Mouse (Mus musculus) embryonic facial prominence, embryonic 15.5 days (tissue): ENCODE results near the gene Prkag2. TPM values are rescaled to one million over a fixed set of nuclear protein-coding genes. Genes with fewer than 3 reads are reported as not detected.

ENCODE experiments used
- ATAC-seq: fragments of 200-750 bp; cut with Nextera tagmentation; 2 replicates; pipeline ENCODE4 v1.8.0; 2017; ENCODE audit warnings: low read depth, moderate TSS enrichment; ENCODE audit not compliant: insufficient number of reproducible peaks, low FRiP score, low TSS enrichment
- H3K27ac ChIP-seq: fragments of 300-500 bp; sonication (generic); replicated peaks from 2 replicates; pipeline ENCODE4 v1.5.1; 2015; ENCODE audit warnings: mild to moderate bottlenecking, inconsistent platforms
- H3K27me3 ChIP-seq: fragments of 300-500 bp; sonication (generic); 2 replicates; pipeline ENCODE4 v1.6.1; 2015; ENCODE audit warnings: inconsistent platforms
- H3K36me3 ChIP-seq: fragments of 300-500 bp; sonication (generic); 2 replicates; pipeline ENCODE4 v1.6.1; 2015; ENCODE audit warnings: mild to moderate bottlenecking, inconsistent platforms
- H3K4me1 ChIP-seq: fragments of 300-500 bp; sonication (generic); 2 replicates; pipeline ENCODE4 v1.6.1; 2015; ENCODE audit warnings: inconsistent platforms
- H3K4me2 ChIP-seq: fragments of 300-500 bp; sonication (generic); replicated peaks from 2 replicates; pipeline ENCODE4 v1.6.1; 2015; ENCODE audit warnings: mild to moderate bottlenecking, inconsistent platforms
- H3K4me3 ChIP-seq: fragments of 300-500 bp; sonication (generic); replicated peaks from 2 replicates; pipeline ENCODE4 v1.5.1; 2015; ENCODE audit warnings: mild to moderate bottlenecking, inconsistent platforms
- H3K9ac ChIP-seq: fragments of 300-500 bp; sonication (generic); 2 replicates; pipeline ENCODE4 v1.6.1; 2015; ENCODE audit warnings: inconsistent platforms
- H3K9me3 ChIP-seq: fragments of 300-500 bp; sonication (generic); replicated peaks from 2 replicates; pipeline ENCODE4 v1.6.1; 2016; ENCODE audit warnings: inconsistent platforms
- WGBS: fragments of 180-500 bp; shearing (Covaris S2); methylation state at CpG from one replicate; pipeline ENCODE4 v1.1.7; 2015; 5-methylcytosine and 5-hydroxymethylcytosine counted together
- polyA plus RNA-seq: library from polyadenylated mRNA; unstranded; fragments of >200 nt; fragmentation: Nextera tagmentation; extraction: Ambion mirVana; gene quantifications from 2 replicates; pipeline ENCODE4 v1.2.1, GENCODE M21; 2015

Prkag2 gene
- polyA plus RNA-seq, 1 experiment from 2014 or later: 25.0 TPM

DNA sequence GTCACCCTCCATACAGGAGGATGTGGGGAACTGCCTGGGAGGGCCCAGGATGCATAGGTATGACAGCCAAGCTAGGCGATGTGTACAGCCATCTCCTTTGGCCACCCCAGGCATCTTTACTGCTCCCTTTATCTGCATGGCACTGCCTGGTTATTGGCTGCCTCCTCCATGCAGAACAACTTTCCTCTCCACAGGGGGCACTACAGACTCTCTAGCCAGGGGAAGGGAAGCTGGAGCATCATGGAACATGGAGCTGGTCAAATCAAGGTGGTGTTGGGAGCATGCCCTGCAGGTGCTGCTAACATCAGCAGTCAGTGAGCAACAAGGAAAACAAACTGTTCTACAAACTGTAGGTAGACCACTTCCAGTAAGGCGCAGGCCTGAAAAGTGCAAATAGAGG is 56.4 kb downstream of the Prkag2 start:
- no peaks in the 10 kb centered on the region for H3K36me3 ChIP-seq
- no peak overlapping the region for H3K4me2 ChIP-seq
- H3K27me3 ChIP-seq: no peaks in the 10 kb centered on the region
- no peak for ATAC-seq
- no peak overlapping the region for H3K9ac ChIP-seq
- no peak overlapping the region for H3K27ac ChIP-seq
- H3K9me3 ChIP-seq: no peaks in the 10 kb centered on the region
- H3K4me1 ChIP-seq: no peaks in the 10 kb centered on the region
- WGBS: 96% methylated on average over 2 of the region's 2 CpGs
- no peak overlapping the region for H3K4me3 ChIP-seq

DNA sequence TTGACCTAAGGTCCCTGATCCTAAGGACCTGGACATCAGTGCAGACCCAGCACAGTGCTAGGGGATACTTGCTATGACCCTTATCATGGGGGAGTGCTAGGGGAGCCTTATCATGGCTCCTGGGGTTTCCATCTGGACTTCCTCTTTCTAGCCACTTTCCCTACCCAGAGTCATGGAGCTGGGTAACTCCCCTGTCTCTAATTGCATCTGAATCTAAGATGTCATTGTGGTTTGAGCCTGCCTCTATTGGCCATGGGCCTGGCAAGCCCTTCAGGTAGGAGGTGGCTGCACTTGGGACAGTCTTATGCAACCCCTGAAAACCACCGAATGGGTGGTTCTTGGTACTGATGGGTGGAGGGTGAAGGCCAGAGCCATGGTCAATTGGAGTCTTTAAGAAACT is 58.5 kb downstream of the Prkag2 start:
- no peak overlapping the region for H3K4me3 ChIP-seq
- H3K36me3 ChIP-seq: no peaks in the 10 kb centered on the region
- H3K4me1 ChIP-seq: no peaks in the 10 kb centered on the region
- no peaks in the 10 kb centered on the region for H3K9me3 ChIP-seq
- no peak overlapping the region for H3K9ac ChIP-seq
- WGBS: 87% methylated on average over 1 of the region's 1 CpGs
- no peak for ATAC-seq
- H3K27ac ChIP-seq: no peak overlapping the region
- H3K4me2 ChIP-seq: no peak overlapping the region
- H3K27me3 ChIP-seq: no peaks in the 10 kb centered on the region

DNA sequence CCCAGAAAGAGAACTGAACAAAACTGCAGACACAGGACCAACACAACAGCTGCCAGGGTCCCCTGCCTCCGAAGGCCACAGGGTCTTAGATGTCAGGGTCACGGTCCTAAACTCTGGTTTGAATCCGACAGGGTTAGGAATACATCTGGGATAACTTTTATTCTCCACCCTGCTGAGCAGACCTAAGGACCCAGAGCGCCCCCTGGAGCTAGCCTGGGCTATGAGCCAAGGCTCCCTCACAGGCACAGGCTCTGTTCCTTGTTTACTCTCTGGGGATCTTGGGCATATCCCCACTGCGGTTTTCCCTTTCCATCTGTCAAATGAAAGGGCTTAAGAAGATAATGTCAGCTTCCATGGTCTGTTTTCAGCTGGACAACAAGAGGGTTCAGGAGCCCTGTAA is 59.1 kb downstream of the Prkag2 start:
- Histone ChIP-seq H3K4me3 (no peak overlapping the region), H3K4me2 (no peak overlapping the region), H3K27ac (no peak overlapping the region), H3K9me3 (no peaks in the 10 kb centered on the region), H3K9ac (no peak overlapping the region), H3K27me3 (no peaks in the 10 kb centered on the region), H3K36me3 (no peaks in the 10 kb centered on the region), H3K4me1 (no peaks in the 10 kb centered on the region)
- 24% methylated on average over 5 of the region's 5 CpGs for WGBS
- no peak for ATAC-seq

DNA sequence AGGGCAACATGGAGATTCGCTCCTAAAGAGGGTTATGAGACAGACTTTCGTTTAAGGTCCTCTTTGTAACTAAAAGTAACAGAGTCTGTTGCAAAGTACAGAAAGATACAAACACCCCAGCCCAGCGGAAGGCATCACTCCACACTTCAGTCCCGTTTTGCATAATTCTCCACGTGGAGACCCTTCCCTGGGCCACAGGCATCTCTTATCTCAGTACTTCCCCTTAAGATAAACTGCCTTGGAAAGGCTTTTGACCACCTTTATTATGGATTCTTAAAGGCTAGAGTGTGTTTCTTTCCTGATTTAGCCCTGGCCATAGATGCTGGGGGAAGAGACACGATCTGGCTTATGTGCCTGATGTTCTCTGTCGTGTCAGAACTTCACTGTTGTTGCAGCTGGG is 59.5 kb downstream of the Prkag2 start:
- no peak for ATAC-seq
- no peaks in the 10 kb centered on the region for H3K36me3 ChIP-seq
- 75% methylated on average over 7 of the region's 7 CpGs for WGBS
- H3K27me3 ChIP-seq: no peaks in the 10 kb centered on the region
- H3K4me3 ChIP-seq: no peak overlapping the region
- H3K4me1 ChIP-seq: no peaks in the 10 kb centered on the region
- H3K4me2 ChIP-seq: no peak overlapping the region
- H3K9ac ChIP-seq: no peak overlapping the region
- H3K9me3 ChIP-seq: no peaks in the 10 kb centered on the region
- no peak overlapping the region for H3K27ac ChIP-seq

DNA sequence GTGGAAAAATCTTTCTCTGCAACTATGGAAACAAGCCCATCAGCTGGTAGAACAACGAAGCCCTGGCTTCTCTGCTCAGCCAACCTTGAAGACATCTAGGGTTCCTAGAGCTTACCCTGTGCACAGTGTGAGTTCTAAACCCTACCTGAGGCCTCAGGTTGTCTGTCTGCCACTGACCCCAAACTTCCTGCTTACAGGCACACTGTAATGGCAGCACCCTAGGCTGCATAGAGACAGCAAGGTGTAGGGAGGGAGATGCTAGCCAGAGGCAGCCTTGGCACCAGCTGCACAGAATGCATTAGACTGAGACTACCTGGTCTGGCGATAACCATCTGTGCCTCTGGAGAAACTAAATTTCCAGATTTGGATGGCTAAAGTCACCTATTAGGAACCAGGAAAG is 61.6 kb downstream of the Prkag2 start:
- ATAC-seq: no peak
- no peaks in the 10 kb centered on the region for H3K9me3 ChIP-seq
- 81% methylated on average over 2 of the region's 2 CpGs for WGBS
- no peaks in the 10 kb centered on the region for H3K4me1 ChIP-seq
- no peak overlapping the region for H3K4me3 ChIP-seq
- no peak overlapping the region for H3K9ac ChIP-seq
- H3K36me3 ChIP-seq: no peaks in the 10 kb centered on the region
- no peaks in the 10 kb centered on the region for H3K27me3 ChIP-seq
- no peak overlapping the region for H3K4me2 ChIP-seq
- H3K27ac ChIP-seq: no peak overlapping the region

DNA sequence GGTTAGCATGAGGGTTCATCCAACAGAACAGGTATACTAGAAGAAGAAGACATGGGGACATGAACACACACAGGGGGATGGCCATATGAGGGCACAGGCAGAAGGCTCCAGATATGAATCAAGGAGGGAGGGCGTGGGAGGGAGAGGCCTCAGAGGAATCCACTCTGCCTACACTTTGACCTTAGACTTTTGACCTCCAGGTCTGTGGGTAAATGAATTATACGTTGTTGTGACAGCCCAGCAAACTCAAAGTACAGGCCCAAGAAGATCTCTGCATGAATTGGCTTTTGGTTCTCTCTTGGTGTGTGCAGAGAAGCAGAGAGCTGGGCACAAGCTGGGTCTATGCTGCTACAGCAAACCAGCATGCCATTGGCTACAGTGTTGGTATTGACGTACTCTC is 65.1 kb downstream of the Prkag2 start:
- Histone ChIP-seq H3K36me3 (no peaks in the 10 kb centered on the region), H3K4me1 (no peaks in the 10 kb centered on the region), H3K27me3 (no peaks in the 10 kb centered on the region), H3K27ac (no peak overlapping the region), H3K4me3 (no peak overlapping the region), H3K9ac (no peak overlapping the region), H3K4me2 (no peak overlapping the region), H3K9me3 (no peaks in the 10 kb centered on the region)
- WGBS: 63% methylated on average over 3 of the region's 3 CpGs
- no peak for ATAC-seq

DNA sequence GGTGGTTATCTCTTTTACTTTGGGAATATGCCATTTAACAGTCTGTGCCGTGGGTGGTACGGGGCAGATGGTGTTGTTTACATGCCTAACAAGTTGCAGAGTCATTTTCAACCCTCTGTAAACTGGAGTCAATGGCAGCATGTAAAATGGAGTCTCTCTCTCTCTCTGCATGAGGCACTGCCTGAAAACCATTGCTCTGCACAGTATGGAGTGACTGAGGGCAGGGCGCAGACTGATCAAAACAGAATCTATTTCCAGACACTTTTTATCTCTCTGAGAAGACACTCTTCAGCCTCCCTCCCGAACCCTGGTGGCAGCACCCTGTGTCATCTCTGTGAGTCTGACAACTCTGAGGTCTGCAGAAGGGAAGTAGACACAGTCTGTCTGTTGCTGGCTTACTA is 69.0 kb downstream of the Prkag2 start:
- no peaks in the 10 kb centered on the region for H3K27me3 ChIP-seq
- WGBS: 75% methylated on average over 4 of the region's 4 CpGs
- no peak for ATAC-seq
- H3K4me1 ChIP-seq: no peaks in the 10 kb centered on the region
- no peak overlapping the region for H3K4me3 ChIP-seq
- H3K36me3 ChIP-seq: no peaks in the 10 kb centered on the region
- H3K27ac ChIP-seq: no peak overlapping the region
- H3K4me2 ChIP-seq: no peak overlapping the region
- no peak overlapping the region for H3K9ac ChIP-seq
- no peaks in the 10 kb centered on the region for H3K9me3 ChIP-seq

DNA sequence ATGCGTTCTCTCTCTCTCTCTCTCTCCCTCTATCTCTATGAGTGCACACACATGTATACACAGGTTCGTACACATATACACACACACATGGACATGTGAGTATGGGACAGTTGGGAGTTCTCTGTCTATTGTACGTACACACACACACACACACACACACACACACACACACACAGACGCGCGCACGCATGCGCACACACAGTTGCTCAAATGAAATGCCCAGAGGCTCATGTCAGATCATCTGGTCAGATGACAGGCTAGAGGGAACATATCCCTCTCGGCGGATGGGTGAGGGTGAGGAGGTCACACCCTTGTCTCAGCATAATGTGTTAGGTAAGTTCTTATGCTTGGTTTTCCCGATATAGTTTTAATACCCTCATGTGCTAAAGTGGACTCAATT is 69.4 kb downstream of the Prkag2 start:
- Histone ChIP-seq H3K27me3 (no peaks in the 10 kb centered on the region), H3K9ac (no peak overlapping the region), H3K4me3 (no peak overlapping the region), H3K36me3 (no peaks in the 10 kb centered on the region), H3K4me2 (no peak overlapping the region), H3K4me1 (no peaks in the 10 kb centered on the region), H3K9me3 (no peaks in the 10 kb centered on the region), H3K27ac (no peak overlapping the region)
- WGBS: 79% methylated on average over 11 of the region's 11 CpGs
- ATAC-seq: no peak

DNA sequence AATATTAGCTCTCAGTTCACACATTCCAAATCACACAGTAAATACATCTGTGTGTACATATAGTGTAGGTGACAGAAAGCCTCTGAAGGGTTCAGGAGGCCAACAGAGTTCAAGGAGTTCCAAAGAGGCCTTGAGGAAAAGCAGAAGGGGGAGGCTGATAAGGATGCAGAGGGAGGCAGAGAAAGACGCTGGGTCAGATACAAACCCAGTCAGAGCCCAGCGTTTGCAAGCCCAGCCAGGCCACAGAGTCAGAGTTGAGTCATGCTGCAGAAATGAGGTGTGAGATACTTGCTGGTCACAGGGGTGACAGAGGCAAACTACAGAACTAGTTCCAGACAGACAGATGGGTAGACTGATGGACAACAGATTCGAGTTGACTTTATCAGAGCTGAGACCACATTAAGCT is 70.2 kb downstream of the Prkag2 start:
- no peak overlapping the region for H3K4me2 ChIP-seq
- no peaks in the 10 kb centered on the region for H3K9me3 ChIP-seq
- H3K27ac ChIP-seq: no peak overlapping the region
- no peak for ATAC-seq
- no peaks in the 10 kb centered on the region for H3K27me3 ChIP-seq
- no peak overlapping the region for H3K4me3 ChIP-seq
- H3K4me1 ChIP-seq: peaks cover 6% of the 10 kb centered on the region; the same call in 1 of the 2 replicates
- no peak overlapping the region for H3K9ac ChIP-seq
- H3K36me3 ChIP-seq: no peaks in the 10 kb centered on the region
- WGBS: 52% methylated on average over 3 of the region's 3 CpGs

DNA sequence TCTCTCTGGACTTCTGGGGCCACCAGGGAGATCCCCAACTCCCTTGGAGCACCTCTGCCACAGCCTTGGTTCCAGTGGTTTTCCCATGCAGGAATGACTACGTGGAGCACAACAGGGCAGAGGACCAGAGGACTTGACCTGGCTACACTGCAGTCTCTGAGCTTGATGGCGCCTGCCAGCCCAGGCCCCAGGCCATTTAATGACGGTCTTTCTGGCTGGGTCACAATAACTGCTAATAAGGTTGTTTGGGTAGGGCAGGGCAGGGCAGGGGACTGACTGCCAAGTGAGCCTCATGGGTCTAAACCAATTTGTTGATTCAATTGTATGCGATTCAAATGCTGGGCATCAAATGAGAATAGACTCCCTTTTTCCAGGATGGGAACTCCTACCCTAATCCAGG is 72.8 kb downstream of the Prkag2 start:
- 64% methylated on average over 4 of the region's 4 CpGs for WGBS
- H3K4me2 ChIP-seq: no peak overlapping the region
- peaks cover 6% of the 10 kb centered on the region; the same call in 1 of the 2 replicates for H3K4me1 ChIP-seq
- H3K9ac ChIP-seq: no peak overlapping the region
- no peak overlapping the region for H3K4me3 ChIP-seq
- no peaks in the 10 kb centered on the region for H3K27me3 ChIP-seq
- no peak overlapping the region for H3K27ac ChIP-seq
- H3K9me3 ChIP-seq: no peaks in the 10 kb centered on the region
- no peak for ATAC-seq
- no peaks in the 10 kb centered on the region for H3K36me3 ChIP-seq

DNA sequence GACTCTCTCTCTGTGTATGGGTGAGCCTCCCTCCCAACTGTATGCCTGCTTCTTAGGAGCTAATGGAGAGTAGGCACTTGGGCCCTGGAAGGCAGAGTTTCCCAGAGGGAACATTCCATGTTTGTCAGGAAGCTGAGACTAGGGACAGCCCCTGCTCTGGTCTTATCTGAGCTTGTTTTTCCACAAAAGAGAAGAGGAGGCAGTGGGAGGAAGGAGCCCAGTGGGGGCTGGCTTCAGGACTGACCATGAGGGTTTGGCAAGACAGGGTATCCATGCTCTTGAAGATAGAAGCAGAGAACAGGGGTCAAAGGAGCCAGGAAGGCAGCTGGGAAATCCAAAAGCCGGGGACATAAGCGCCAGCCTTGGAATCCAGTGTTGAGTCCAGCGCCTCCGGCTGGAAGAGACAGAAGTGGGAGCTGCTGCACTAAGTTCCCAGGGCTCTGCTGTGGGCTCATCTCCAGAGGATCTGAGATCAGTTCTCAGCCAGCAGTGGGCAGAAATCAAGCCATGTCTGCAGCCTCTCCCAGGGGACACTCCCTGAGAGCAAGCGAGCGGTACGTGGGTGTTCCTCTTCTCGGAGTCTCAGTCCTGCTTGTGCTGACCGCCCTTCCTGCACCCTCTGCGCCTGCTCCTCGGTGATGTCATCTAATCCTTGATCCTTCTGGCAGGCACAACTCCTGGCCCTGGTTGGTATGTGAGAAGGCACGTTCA is 75.0 kb downstream of the Prkag2 start:
- 56% methylated on average over 12 of the region's 12 CpGs for WGBS
- Histone ChIP-seq H3K4me1 (peaks cover 6% of the 10 kb centered on the region; the same call in 1 of the 2 replicates), H3K4me2 (no peak overlapping the region), H3K4me3 (no peak overlapping the region), H3K36me3 (no peaks in the 10 kb centered on the region), H3K9me3 (no peaks in the 10 kb centered on the region), H3K27me3 (no peaks in the 10 kb centered on the region), H3K27ac (no peak overlapping the region), H3K9ac (no peak overlapping the region)
- ATAC-seq: no peak

DNA sequence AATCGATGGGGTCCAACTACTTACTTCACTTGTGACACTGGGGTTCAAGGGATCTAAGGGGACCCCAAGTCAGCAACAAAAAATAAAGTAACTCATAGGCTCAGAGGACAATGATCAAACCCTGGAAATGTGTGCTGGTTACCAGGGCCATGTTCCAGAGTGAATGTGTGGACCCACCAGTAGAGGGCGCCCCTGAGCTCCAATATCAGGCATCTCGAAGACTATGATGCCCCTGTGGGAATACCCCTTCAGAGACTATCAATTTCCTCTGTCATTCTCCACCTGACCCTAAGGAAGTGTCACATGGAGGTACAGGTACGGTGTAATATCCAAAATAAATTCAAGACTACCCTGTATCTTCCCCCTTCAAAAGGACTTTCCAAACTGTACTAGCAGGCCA is 77.5 kb downstream of the Prkag2 start:
- H3K4me2 ChIP-seq: no peak overlapping the region
- H3K27ac ChIP-seq: no peak overlapping the region
- peaks cover 6% of the 10 kb centered on the region; the same call in 1 of the 2 replicates for H3K4me1 ChIP-seq
- 46% methylated on average over 4 of the region's 4 CpGs for WGBS
- H3K9me3 ChIP-seq: no peaks in the 10 kb centered on the region
- H3K27me3 ChIP-seq: no peaks in the 10 kb centered on the region
- H3K9ac ChIP-seq: no peak overlapping the region
- ATAC-seq: no peak
- H3K36me3 ChIP-seq: no peaks in the 10 kb centered on the region
- H3K4me3 ChIP-seq: no peak overlapping the region
